Mouse (Mus musculus): ENCODE measurements around the gene Hoxb4. TPM values are rescaled to one million over a fixed set of nuclear protein-coding genes. Genes with fewer than 3 reads are reported as not detected.

The Hoxb4 gene
- polyA plus RNA-seq, 1 experiment from 2014 or later = not detected

DNA sequence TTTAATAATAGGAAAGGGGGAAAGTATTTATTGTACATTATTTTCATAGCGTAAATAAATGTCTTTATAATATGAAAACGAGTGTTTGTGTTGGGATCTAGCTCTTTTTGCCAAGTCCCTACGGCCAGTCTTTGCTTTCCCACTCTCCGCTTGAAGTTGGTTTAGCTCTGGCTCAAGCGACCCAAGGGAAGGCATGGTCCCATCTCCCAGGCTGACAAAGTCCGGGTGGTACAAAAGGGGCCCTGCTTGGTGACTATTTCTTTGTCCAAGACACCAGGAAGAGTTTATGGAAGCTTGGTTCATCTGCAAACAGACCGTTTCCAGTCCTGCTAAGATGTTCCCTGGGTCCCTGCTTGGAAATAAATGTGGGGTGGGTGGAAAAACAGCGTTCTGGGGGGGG lies 35.9 kb downstream of the Hoxb4 start:
- no peak overlapping the region for H3K4me3 ChIP-seq
- peaks cover 92% of the 10 kb centered on the region for H3K27me3 ChIP-seq
- H3K4me2 ChIP-seq (replicated peaks) = no peak overlapping the region
- no peaks in the 10 kb centered on the region for H3K36me3 ChIP-seq
- H3K27ac ChIP-seq (replicated peaks) = no peak overlapping the region
- no peak for ATAC-seq (replicated peaks)
- 4% methylated on average over 8 of the region's 8 CpGs for WGBS
- H3K9ac ChIP-seq (replicated peaks) = no peak overlapping the region
- no peaks in the 10 kb centered on the region for H3K9me3 ChIP-seq
- H3K4me1 ChIP-seq = peaks cover 9% of the 10 kb centered on the region; the same call in 1 of the 2 replicates

DNA sequence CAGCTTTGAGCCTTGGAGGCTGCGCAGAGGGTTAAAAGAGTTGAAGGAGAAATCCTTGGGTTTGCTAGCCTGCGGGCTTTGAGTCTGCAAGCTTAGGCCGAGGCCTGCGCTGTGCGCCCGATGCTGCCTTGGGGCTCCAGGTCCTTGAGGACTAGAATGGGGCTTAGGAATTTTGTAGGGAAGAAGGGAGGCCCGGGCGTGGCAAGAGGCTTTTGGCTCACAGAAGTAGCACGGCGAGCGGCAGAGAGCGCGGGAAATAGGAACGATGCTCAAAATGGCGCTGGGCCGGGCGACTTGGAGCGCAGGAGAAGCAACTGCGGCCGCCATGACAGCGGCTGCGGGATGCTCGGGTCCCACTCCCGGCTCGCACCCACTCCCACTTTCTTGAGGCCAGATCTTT lies 36.3 kb downstream of the Hoxb4 start:
- Histone ChIP-seq H3K9me3 (no peaks in the 10 kb centered on the region), H3K27me3 (peaks cover 92% of the 10 kb centered on the region), H3K36me3 (no peaks in the 10 kb centered on the region), H3K27ac (replicated peaks) (no peak overlapping the region), H3K4me3 (no peak overlapping the region), H3K9ac (replicated peaks) (no peak overlapping the region), H3K4me1 (peaks cover 9% of the 10 kb centered on the region; the same call in 1 of the 2 replicates), H3K4me2 (replicated peaks) (no peak overlapping the region)
- ATAC-seq (replicated peaks) = no peak
- WGBS = under 1% methylated on average over 25 of the region's 25 CpGs

DNA sequence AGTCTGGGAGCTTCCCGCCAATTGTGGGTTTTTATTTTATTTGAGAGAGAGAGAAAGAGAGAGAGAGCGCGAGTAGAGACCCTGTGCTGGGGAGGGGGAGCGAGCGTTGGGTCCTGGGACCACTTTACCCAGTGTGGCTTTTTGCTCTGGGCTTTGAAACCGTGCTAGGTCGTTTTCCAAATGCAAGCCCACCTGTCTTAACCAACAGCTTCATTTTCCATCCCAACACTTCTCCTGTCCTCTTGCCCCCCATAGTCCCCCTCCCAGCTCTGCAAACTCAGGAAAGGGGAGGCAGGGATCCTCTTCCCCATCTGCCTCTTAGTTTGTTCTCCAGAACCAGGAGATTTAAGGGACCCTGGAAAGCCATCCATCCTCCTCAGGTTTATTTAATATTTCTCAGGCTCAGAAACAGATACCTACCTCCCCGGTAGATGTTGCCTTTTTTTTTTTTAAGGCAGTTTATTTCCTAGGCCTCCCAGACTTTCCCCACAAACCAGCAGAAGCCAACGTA lies 36.8 kb downstream of the Hoxb4 start:
- Histone ChIP-seq H3K27me3 (peaks cover 92% of the 10 kb centered on the region), H3K36me3 (no peaks in the 10 kb centered on the region), H3K4me1 (peaks cover 9% of the 10 kb centered on the region; the same call in 1 of the 2 replicates), H3K4me2 (replicated peaks) (no peak overlapping the region), H3K9ac (replicated peaks) (no peak overlapping the region), H3K4me3 (no peak overlapping the region), H3K9me3 (no peaks in the 10 kb centered on the region), H3K27ac (replicated peaks) (no peak overlapping the region)
- ATAC-seq (replicated peaks) = no peak
- 2% methylated on average over 9 of the region's 9 CpGs for WGBS

DNA sequence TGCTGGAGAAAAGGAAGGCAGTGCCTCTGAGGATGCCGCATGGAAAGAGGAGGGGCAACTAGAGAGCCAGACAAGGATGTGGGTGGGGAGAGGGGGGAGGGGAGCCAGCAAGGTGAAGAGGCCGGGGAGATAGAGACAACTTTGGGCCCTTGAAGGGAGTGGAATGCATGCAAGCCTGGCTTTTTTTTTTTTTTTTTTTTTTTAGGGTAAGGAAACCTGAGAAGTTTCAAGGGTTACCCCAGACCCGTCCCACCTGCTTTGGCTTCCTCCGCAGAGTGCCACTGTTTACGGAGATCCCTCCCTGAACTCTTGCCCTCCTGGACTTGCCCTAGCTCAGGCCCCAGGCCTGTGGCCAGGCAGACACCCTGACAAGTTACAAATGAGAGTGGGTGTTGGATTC lies 45.7 kb downstream of the Hoxb4 start:
- 0% methylated on average over 5 of the region's 5 CpGs for WGBS

DNA sequence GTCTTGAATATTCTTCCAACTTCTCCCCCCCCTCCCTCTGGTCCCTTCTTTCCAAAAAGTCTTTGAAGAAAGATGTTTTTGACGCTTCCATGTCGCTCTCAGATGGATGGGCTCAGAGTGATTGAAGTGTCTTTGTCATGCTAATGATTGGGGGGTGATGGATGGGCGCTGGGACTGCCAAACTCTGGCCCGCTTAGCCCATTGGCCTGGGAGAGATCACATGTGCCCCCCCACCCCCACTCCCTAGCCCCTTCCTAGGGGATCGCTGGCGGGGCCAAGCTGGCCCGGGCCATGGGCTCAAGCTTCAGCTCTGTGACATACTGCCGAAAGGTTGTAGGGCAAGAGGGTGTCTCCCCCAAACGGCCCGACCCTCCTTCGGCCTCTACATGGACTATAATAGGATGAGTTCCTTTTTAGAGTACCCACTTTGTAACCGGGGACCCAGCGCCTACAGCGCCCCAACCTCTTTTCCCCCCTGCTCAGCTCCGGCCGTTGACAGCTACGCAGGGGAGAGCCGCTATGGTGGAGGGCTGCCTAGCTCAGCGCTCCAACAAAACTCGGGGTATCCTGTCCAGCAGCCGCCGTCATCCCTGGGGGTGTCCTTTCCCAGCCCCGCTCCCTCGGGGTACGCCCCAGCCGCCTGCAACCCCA lies 47.5 kb downstream of the Hoxb4 start, which contains the start of gene Hoxb1:
Gene Hoxb1 (plus strand): TSS at position 312 of the 651 bp plus-strand sequence.
- no peak within 1 kb of the TSS for H3K4me2 ChIP-seq (replicated peaks)
- no peak within 1 kb of the TSS for H3K27ac ChIP-seq (replicated peaks)
- H3K4me3 ChIP-seq = no peak within 1 kb of the TSS
- no peaks in the 10 kb centered on the region for H3K36me3 ChIP-seq
- 2% methylated on average over 25 of the region's 26 CpGs for WGBS
- H3K9me3 ChIP-seq = no peaks in the 10 kb centered on the region
- no peak for ATAC-seq (replicated peaks)
- no peaks in the 10 kb centered on the region for H3K4me1 ChIP-seq
- H3K27me3 ChIP-seq = peaks cover 94% of the 10 kb centered on the region
- H3K9ac ChIP-seq (replicated peaks) = no peak within 1 kb of the TSS

More for the DNA sequence above, 45.7 kb downstream of the Hoxb4 start:
- H3K4me2 ChIP-seq (replicated peaks) = no peak overlapping the region
- no peaks in the 10 kb centered on the region for H3K36me3 ChIP-seq
- no peak overlapping the region for H3K27ac ChIP-seq (replicated peaks)
- H3K27me3 ChIP-seq = peaks cover 93% of the 10 kb centered on the region
- H3K4me3 ChIP-seq = no peak overlapping the region
- H3K9ac ChIP-seq (replicated peaks) = no peak overlapping the region
- no peak for ATAC-seq (replicated peaks)
- no peaks in the 10 kb centered on the region for H3K9me3 ChIP-seq
- no peaks in the 10 kb centered on the region for H3K4me1 ChIP-seq

DNA sequence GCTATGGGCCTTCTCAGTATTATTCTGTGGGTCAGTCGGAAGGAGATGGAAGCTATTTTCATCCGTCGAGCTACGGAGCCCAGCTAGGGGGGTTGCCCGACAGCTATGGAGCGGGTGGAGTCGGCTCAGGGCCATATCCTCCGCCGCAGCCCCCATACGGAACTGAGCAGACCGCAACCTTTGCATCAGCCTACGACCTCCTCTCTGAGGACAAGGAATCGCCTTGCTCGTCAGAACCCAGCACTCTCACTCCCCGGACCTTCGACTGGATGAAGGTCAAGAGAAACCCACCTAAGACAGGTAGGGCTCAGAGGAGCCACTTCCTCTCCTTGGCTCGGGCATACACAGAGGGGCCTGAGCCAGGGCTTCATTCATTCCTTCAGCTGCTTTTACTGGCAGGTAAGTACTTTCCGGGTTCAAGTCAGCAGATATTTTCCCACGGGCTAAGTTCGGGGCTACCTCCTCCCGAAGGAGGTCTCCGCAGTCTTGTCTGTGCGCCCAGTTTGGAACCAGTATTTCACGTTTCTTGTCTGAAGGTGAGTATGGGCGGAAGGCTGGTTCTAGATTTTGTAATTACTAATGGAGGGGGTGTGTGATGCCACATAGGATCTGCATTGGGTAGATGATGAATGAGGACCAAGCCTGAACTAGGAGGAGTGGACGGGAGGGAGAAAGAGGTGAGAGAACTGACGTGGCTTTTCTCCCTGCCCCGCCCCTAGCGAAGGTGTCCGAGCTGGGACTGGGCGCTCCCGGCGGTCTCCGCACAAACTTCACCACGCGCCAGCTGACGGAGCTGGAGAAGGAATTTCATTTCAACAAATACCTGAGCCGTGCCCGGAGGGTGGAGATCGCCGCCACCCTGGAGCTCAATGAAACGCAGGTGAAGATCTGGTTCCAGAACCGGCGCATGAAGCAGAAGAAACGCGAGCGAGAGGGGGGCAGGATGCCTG lies 48.3 kb downstream of the Hoxb4 start:
- no peaks in the 10 kb centered on the region for H3K36me3 ChIP-seq
- no peaks in the 10 kb centered on the region for H3K4me1 ChIP-seq
- peaks cover 96% of the 10 kb centered on the region for H3K27me3 ChIP-seq
- no peak overlapping the region for H3K27ac ChIP-seq (replicated peaks)
- H3K4me2 ChIP-seq (replicated peaks) = no peak overlapping the region
- 2% methylated on average over 47 of the region's 47 CpGs for WGBS
- ATAC-seq (replicated peaks) = no peak
- H3K9ac ChIP-seq (replicated peaks) = no peak overlapping the region
- H3K4me3 ChIP-seq = no peak overlapping the region
- H3K9me3 ChIP-seq = no peaks in the 10 kb centered on the region

DNA sequence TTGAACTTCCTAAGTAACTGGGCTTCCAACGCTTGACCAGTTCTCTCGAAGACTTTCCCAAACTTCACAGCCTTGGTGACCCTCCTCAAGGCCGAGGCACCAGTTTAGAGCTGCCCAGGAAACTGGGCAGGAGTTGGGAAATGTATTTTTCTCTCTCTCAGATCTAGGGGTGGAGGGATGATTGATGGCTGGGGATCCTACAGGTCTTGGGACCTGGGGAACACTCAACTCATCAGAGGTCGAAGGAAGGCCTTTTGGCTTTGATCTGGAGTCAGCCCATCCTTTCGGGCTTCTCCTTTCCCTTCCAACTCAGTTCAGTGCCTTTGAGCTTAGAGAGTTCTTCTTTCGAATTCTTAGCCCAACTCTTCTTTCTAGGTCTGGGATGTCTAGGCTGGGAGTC lies 49.1 kb downstream of the Hoxb4 start:
- Histone ChIP-seq H3K36me3 (no peaks in the 10 kb centered on the region), H3K27ac (replicated peaks) (no peak overlapping the region), H3K4me1 (no peaks in the 10 kb centered on the region), H3K4me3 (no peak overlapping the region), H3K9ac (replicated peaks) (no peak overlapping the region), H3K9me3 (no peaks in the 10 kb centered on the region), H3K27me3 (peaks cover 96% of the 10 kb centered on the region), H3K4me2 (replicated peaks) (no peak overlapping the region)
- WGBS = 13% methylated on average over 6 of the region's 6 CpGs
- ATAC-seq (replicated peaks) = no peak

DNA sequence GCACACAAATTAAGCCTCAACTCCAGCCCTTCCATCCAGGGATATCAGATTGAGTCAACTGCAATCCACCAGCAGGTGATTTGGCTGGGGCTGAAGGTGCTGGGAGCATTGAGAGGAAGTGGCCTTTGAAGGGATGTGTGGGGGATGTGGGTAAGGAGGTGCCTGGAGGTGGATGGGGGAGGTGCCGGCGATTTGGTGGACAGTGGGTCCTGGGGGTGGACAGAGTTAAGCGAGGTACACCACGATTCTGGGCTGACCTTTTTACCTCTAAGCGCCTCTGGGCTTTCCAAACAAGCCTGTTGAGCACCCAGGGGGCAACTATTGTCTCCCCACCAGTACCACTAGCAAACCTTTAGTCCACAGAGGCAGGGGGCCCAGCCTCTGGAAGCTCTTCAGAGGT lies 50.6 kb downstream of the Hoxb4 start:
- Histone ChIP-seq H3K36me3 (no peaks in the 10 kb centered on the region), H3K27ac (replicated peaks) (no peak overlapping the region), H3K9ac (replicated peaks) (no peak overlapping the region), H3K4me3 (no peak overlapping the region), H3K4me2 (replicated peaks) (no peak overlapping the region), H3K9me3 (no peaks in the 10 kb centered on the region), H3K27me3 (peaks cover 97% of the 10 kb centered on the region), H3K4me1 (no peaks in the 10 kb centered on the region)
- 3% methylated on average over 5 of the region's 5 CpGs for WGBS
- ATAC-seq (replicated peaks) = no peak

DNA sequence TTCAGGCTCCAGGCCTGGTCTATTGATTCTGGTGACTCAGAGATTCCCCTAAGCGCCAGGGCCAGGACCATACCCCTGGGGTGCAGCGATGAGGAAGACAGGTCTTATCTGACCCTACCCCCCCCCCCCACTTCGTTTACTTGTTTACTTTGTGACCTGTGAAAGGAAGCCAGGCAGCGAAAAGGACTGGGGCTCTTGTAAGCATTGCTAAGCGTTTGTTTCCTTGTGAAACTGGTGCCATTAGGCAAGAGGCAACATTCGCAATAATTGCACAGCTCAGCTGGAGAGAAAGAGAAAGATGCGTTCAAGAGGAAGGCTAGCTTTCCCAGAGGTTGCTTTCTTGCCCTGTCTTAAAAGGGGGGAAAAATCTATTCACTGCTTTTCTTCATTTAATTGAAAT lies 51.1 kb downstream of the Hoxb4 start:
- WGBS = 9% methylated on average over 7 of the region's 7 CpGs

More for the DNA sequence above, 51.1 kb downstream of the Hoxb4 start:
- H3K4me2 ChIP-seq (replicated peaks) = no peak overlapping the region
- no peak overlapping the region for H3K9ac ChIP-seq (replicated peaks)
- H3K36me3 ChIP-seq = no peaks in the 10 kb centered on the region
- H3K4me1 ChIP-seq = no peaks in the 10 kb centered on the region
- H3K4me3 ChIP-seq = no peak overlapping the region
- no peak overlapping the region for H3K27ac ChIP-seq (replicated peaks)
- ATAC-seq (replicated peaks) = no peak
- peaks cover 97% of the 10 kb centered on the region for H3K27me3 ChIP-seq
- H3K9me3 ChIP-seq = no peaks in the 10 kb centered on the region

MicroRNA genes within 50 kb of the gene (microRNA counts, 519-probe panel; counts per million panel counts)
- 2,412 counts per million, percentile 49 among the panel's probes with 10 or more counts for microRNA mmu-miR-10a

Small RNAs within 50 kb of the gene (microRNA-seq; reads per million reads assigned to microRNA genes)
- gene Mir10a = 255 reads per million, percentile 66 among the genes with 10 or more reads in this experiment

Other genes starting within 250 kb of the Hoxb4 start
- 409 and 467 TPM in 2 replicates for gene Atp5g1, start 242.6 kb upstream of the Hoxb4 start, polyA plus RNA-seq (2015; fragmentation: Nextera tagmentation; extraction: Ambion mirVana)
- gene Calcoco2, start 206.3 kb upstream of the Hoxb4 start, polyA plus RNA-seq (2015; fragmentation: Nextera tagmentation; extraction: Ambion mirVana) = not detected in 2 replicates
- gene Ttll6, start 184.5 kb upstream of the Hoxb4 start, polyA plus RNA-seq (2015; fragmentation: Nextera tagmentation; extraction: Ambion mirVana) = 0.18 and 0.25 TPM in 2 replicates
- gene Hoxb13, start 124.0 kb upstream of the Hoxb4 start, polyA plus RNA-seq (2015; fragmentation: Nextera tagmentation; extraction: Ambion mirVana) = not detected in 2 replicates
- gene Hoxb9, start 46.8 kb upstream of the Hoxb4 start, polyA plus RNA-seq (2015; fragmentation: Nextera tagmentation; extraction: Ambion mirVana) = not detected in 2 replicates
- gene Hoxb8, start 36.4 kb upstream of the Hoxb4 start, polyA plus RNA-seq (2015; fragmentation: Nextera tagmentation; extraction: Ambion mirVana) = not detected in 2 replicates
- not detected in 2 replicates for gene Hoxb7, start 31.6 kb upstream of the Hoxb4 start, polyA plus RNA-seq (2015; fragmentation: Nextera tagmentation; extraction: Ambion mirVana)
- not detected in 2 replicates for gene Hoxb6, start 25.8 kb upstream of the Hoxb4 start, polyA plus RNA-seq (2015; fragmentation: Nextera tagmentation; extraction: Ambion mirVana)
- gene Hoxb5, start 14.9 kb upstream of the Hoxb4 start, polyA plus RNA-seq (2015; fragmentation: Nextera tagmentation; extraction: Ambion mirVana) = not detected in 2 replicates
- not detected in 2 replicates for gene Hoxb3, start 5.1 kb downstream of the Hoxb4 start, polyA plus RNA-seq (2015; fragmentation: Nextera tagmentation; extraction: Ambion mirVana)
- gene Hoxb2, start 32.3 kb downstream of the Hoxb4 start, polyA plus RNA-seq (2015; fragmentation: Nextera tagmentation; extraction: Ambion mirVana) = not detected in 2 replicates
- gene Hoxb1, start 47.5 kb downstream of the Hoxb4 start, polyA plus RNA-seq (2015; fragmentation: Nextera tagmentation; extraction: Ambion mirVana) = not detected in 2 replicates
- gene Skap1, start 146.3 kb downstream of the Hoxb4 start, polyA plus RNA-seq (2015; fragmentation: Nextera tagmentation; extraction: Ambion mirVana) = 2.7 and 2.8 TPM in 2 replicates

All from forebrain, embryonic 15.5 days (tissue).